Mouse (Mus musculus) embryonic fibroblast, embryonic 13.5 days (primary cell): ENCODE results near the gene Gng7.
A peak's percentile ranks its signal among the peaks of the same experiment; 100 is the strongest.

Experiments used
- CTCF ChIP-seq: IDR thresholded peaks from 2 replicates; pipeline ENCODE4 v1.5.1; 2011; ENCODE audit warnings: mild to moderate bottlenecking, control low read depth, low read length, moderate library complexity, borderline replicate concordance; ENCODE audit not compliant: insufficient read depth
- POLR2A ChIP-seq: IDR thresholded peaks from 2 replicates; pipeline ENCODE4 v1.6.1; 2011; ENCODE audit warnings: low read depth, mild to moderate bottlenecking, control low read depth, low read length, moderate library complexity

GRCm38 (mm10) chr10:80999362-81000196 lies 15.2 kb downstream of the Gng7 start:
- TF ChIP-seq POLR2A, result no peak
- TF ChIP-seq CTCF, result peak; percentile 73
